Mouse (Mus musculus) limb, embryonic 14.5 days (tissue): ENCODE results near the gene Pgc. TPM values are rescaled to one million over a fixed set of nuclear protein-coding genes. Genes with fewer than 3 reads are reported as not detected.

Source experiments
- ATAC-seq: fragments of 200-750 bp; cut with Nextera tagmentation; 2 replicates; pipeline ENCODE4 v1.8.0; 2017; ENCODE audit warnings: low read depth, moderate number of reproducible peaks, moderate TSS enrichment; ENCODE audit not compliant: low FRiP score
- DNase-seq: peaks from one replicate; pipeline ENCODE4 v3.0.0-alpha.2; 2015; ENCODE audit warnings: low spot score
- H3K27ac ChIP-seq: fragments of 300-500 bp; sonication (generic); replicated peaks from 2 replicates; pipeline ENCODE4 v1.5.1; 2014; ENCODE audit warnings: low read depth, mild to moderate bottlenecking, low read length, moderate library complexity, mixed read lengths
- H3K27me3 ChIP-seq: fragments of 300-500 bp; sonication (generic); 2 replicates; pipeline ENCODE4 v1.6.1; 2014; ENCODE audit warnings: low read length, mixed read lengths; ENCODE audit not compliant: control insufficient read depth, insufficient read depth
- H3K36me3 ChIP-seq: fragments of 300-500 bp; sonication (generic); 2 replicates; pipeline ENCODE4 v1.6.1; 2014; ENCODE audit warnings: mild to moderate bottlenecking, low read length, moderate library complexity, mixed read lengths; ENCODE audit not compliant: control insufficient read depth, insufficient read depth
- H3K4me1 ChIP-seq: fragments of 300-500 bp; sonication (generic); 2 replicates; pipeline ENCODE4 v1.6.1; 2014; ENCODE audit warnings: antibody characterized with exemption, low read length, mixed read lengths; ENCODE audit not compliant: control insufficient read depth, insufficient read depth
- H3K4me2 ChIP-seq: fragments of 300-500 bp; sonication (generic); replicated peaks from 2 replicates; pipeline ENCODE4 v1.6.1; 2014; ENCODE audit warnings: low read depth, mild to moderate bottlenecking, low read length, moderate library complexity; ENCODE audit not compliant: severe bottlenecking
- H3K4me3 ChIP-seq: fragments of 300-500 bp; sonication (generic); replicated peaks from 2 replicates; pipeline ENCODE4 v1.5.1; 2014; ENCODE audit warnings: low read length
- H3K9ac ChIP-seq: fragments of 300-500 bp; sonication (generic); 2 replicates; pipeline ENCODE4 v1.6.1; 2014; ENCODE audit warnings: mild to moderate bottlenecking, low read depth, low read length, moderate library complexity; ENCODE audit not compliant: severe bottlenecking
- H3K9me3 ChIP-seq: fragments of 300-500 bp; sonication (generic); 2 replicates; pipeline ENCODE4 v1.6.1; 2016; ENCODE audit warnings: low read length; ENCODE audit not compliant: control insufficient read depth
- POLR2A ChIP-seq: fragments of 200-500 bp; IDR thresholded peaks from 2 replicates; pipeline ENCODE4 v1.8.0; 2012; ENCODE audit warnings: inconsistent platforms, mild to moderate bottlenecking, moderate library complexity, borderline replicate concordance; ENCODE audit not compliant: insufficient read depth, insufficient read length; ENCODE audit errors: extremely low read depth
- WGBS: fragments of 180-500 bp; shearing (Covaris S2); extraction: QIAGEN DNeasy Blood & Tissue Kit; methylation state at CpG from one replicate; pipeline ENCODE4 v1.1.7; 2014; 5-methylcytosine and 5-hydroxymethylcytosine counted together
- polyA plus RNA-seq, 2 experiments: library from polyadenylated mRNA; depleted of rRNA in 1 of 2; stranded (reverse) in 1 of 2; unstranded in 1 of 2; fragments of >200 nt; fragmentation: Nextera tagmentation in 1 of 2; extraction: Ambion mirVana in 1 of 2; gene quantifications; 2 replicates each; pipeline versions ENCODE4 v1.2.1 to v1.2.3; 2012 to 2014

The Pgc gene
- polyA plus RNA-seq, 2 experiments = 0.18 to 0.55 TPM

GRCm38 (mm10) chr17:47767456-47768141 is 41.0 kb downstream of the Pgc start:
- no peak for ATAC-seq
- 55% methylated on average over 12 of the region's 17 CpGs for WGBS

GRCm38 (mm10) chr17:47768707-47769276 is 42.1 kb downstream of the Pgc start:
- H3K4me2 ChIP-seq = no peak overlapping the region
- no peak overlapping the region for H3K27ac ChIP-seq
- no peak for TF ChIP-seq POLR2A
- no peak overlapping the region for H3K9ac ChIP-seq
- ATAC-seq (no peak), DNase-seq (no peak)
- no peaks in the 10 kb centered on the region for H3K36me3 ChIP-seq
- 39% methylated on average over 11 of the region's 12 CpGs for WGBS
- no peaks in the 10 kb centered on the region for H3K9me3 ChIP-seq
- H3K4me1 ChIP-seq = peaks cover 5% of the 10 kb centered on the region
- no peaks in the 10 kb centered on the region for H3K27me3 ChIP-seq
- H3K4me3 ChIP-seq = no peak overlapping the region

More at GRCm38 (mm10) chr17:47767456-47768141, 41.0 kb downstream of the Pgc start:
- Histone ChIP-seq H3K36me3 (no peaks in the 10 kb centered on the region), H3K4me1 (peaks cover 2% of the 10 kb centered on the region; the same call in 1 of the 2 replicates), H3K4me2 (no peak overlapping the region), H3K27ac (no peak overlapping the region), H3K9me3 (no peaks in the 10 kb centered on the region), H3K4me3 (no peak overlapping the region), H3K27me3 (no peaks in the 10 kb centered on the region), H3K9ac (no peak overlapping the region)
- no peak for TF ChIP-seq POLR2A
- no peak for DNase-seq

- H3K4me1 ChIP-seq = peaks cover 7% of the 10 kb centered on the region
- no peak overlapping the region for H3K27ac ChIP-seq
- H3K9ac ChIP-seq = no peak overlapping the region
- no peaks in the 10 kb centered on the region for H3K27me3 ChIP-seq
- no peak for ATAC-seq
- H3K4me2 ChIP-seq = no peak overlapping the region
- 84% methylated on average over 11 of the region's 11 CpGs for WGBS
- no peak overlapping the region for H3K4me3 ChIP-seq
- no peak for DNase-seq
- no peaks in the 10 kb centered on the region for H3K9me3 ChIP-seq
- no peaks in the 10 kb centered on the region for H3K36me3 ChIP-seq
- TF ChIP-seq POLR2A = no peak
These were observed 43.0 kb downstream of the Pgc start for GRCm38 (mm10) chr17:47769389-47770299.

- Histone ChIP-seq H3K4me3 (no peak overlapping the region), H3K4me2 (no peak overlapping the region), H3K36me3 (no peaks in the 10 kb centered on the region), H3K27me3 (no peaks in the 10 kb centered on the region), H3K4me1 (peaks cover 13% of the 10 kb centered on the region), H3K9me3 (no peaks in the 10 kb centered on the region), H3K27ac (peak overlapping the region; percentile 58; the same call in 1 of the 2 replicates), H3K9ac (0 out of 2 replicates have a peak overlapping the region, but pooled peaks have one; percentile 28)
- 0 out of 2 replicates have a peak, but pooled peaks have one; percentile 24 for ATAC-seq
- TF ChIP-seq POLR2A = no peak
- no peak for DNase-seq
- 18% methylated on average over 6 of the region's 6 CpGs for WGBS
These were observed 47.0 kb downstream of the Pgc start for GRCm38 (mm10) chr17:47773604-47774003.

- H3K27ac ChIP-seq = peak overlapping the region; percentile 56
- H3K9me3 ChIP-seq = no peaks in the 10 kb centered on the region
- H3K27me3 ChIP-seq = no peaks in the 10 kb centered on the region
- peaks cover 13% of the 10 kb centered on the region for H3K4me1 ChIP-seq
- no peak overlapping the region for H3K4me2 ChIP-seq
- WGBS = 41% methylated on average over 2 of the region's 2 CpGs
- no peak overlapping the region for H3K4me3 ChIP-seq
- TF ChIP-seq POLR2A = no peak
- H3K36me3 ChIP-seq = no peaks in the 10 kb centered on the region
- no peak for DNase-seq
- H3K9ac ChIP-seq = no peak overlapping the region
- peak; percentile 35; the same call in 1 of the 2 replicates for ATAC-seq
These were observed 50.5 kb downstream of the Pgc start for GRCm38 (mm10) chr17:47777141-47777540.
